Mouse (Mus musculus): ENCODE results near the gene Dhx16.

The Dhx16 gene

DNA sequence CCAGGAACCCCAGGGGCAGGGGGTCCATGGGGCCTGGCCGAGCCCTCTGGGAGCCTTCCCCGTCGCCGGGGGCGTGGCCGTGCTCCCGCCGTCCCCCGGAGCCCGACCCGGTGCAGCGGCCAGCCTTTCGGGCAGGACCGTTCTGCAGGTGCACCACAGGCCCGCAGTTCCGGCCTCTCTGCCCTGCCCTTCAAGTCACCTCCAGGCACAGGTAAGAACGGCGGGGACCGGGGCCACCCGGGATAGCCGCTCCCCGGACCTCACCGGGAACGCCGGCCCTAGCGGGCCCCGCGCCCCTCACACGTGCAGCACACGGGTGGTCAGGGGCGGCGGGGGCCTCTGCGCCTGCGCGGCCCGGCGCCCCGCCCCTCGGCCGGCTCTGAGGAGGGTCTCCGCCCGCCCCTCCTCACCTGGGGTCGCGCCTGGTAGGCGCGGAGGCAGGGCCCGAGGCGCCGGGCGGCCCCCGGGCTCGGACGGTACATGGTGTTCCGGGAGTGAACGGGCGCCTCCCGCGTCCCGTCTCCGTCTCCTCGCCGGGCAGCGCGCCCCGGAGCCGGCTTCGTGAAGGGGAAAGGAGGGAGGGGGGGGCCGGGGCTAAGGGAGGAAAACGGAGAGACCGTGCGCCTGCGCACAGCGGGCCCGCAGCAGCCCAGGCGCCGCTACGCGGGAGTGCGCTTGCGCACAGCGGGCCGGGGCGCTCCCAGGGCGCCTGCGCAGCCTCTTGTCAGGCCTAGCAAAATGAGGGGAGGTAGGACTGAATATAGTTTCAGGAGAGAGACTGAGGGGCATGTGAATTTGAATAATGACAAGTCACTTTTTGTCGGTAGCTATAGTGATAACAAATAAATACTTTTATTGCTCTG, 17.4 kb downstream of the Dhx16 start, which contains the start of gene 2310061I04Rik:
Gene 2310061I04Rik (minus strand): TSS at position 651 of the 863 bp plus-strand sequence.
- DNase-seq (ENCODE audit: low spot score): peak; percentile 84

DNA sequence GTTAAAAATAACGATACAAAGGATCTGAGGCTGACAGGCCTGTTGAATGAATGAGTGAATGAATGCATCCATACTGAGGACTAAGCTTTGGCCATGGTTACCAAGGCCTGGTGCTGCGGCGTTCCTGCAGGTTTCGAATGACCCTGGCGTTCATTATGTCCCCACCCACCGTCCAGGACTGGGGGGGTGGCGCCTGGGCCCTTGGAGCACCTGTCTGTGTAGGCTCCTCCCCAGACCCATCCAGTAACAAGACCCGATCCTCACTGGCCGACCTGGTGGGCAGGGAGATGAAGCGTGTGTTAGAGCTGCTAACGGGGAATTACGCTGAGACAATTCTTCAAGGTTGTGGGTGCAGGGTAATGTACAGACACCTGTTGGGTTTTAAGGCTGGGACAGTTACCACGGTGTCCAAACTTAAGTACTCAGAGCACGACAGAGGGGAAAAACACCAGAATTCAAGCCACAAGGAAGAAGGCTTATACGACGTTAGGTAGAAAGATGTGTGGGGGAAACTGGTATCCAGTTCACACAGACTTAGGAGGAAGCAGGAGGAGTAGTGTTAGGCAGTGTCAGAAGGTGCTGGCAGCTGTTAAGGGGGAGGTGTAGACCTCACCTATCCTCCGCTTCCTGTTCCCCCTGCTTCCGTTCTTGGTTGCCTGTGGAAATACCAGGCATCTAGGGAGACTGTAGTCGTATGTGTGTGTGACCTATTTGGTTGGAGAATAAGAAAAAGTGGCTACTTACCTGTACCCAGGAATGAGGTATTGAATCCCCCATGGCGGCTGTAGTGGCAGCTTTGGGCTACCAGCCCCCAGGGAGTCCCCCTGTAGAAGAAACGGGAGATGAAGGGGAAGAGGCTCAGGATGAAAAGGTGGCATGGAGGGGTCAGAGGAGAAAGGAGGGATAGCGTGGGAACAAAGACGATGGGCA, 18.3 kb downstream of the Dhx16 start:
- no peak for DNase-seq (ENCODE audit: low spot score)

DNA sequence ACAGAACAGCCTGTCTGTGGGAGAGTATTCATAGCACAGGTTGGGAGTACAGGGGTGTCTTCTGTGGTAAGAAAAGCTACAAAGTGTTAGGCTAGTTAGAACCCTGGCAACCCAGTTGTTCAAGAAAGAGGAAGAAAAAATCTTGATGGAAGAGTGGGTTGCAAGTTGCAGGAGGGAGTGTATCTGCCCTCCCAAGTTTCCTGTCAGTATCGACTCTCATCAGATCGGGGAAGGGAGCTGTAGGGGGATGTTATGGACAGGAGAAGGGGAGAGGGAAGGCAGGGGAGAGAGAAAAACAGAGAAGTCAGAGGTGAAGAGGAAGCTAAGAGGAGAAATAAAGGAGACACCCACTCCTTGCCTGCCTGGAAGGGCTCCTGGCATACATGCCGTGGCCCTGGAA, 21.0 kb downstream of the Dhx16 start:
- DNase-seq (ENCODE audit: low spot score): no peak

DNA sequence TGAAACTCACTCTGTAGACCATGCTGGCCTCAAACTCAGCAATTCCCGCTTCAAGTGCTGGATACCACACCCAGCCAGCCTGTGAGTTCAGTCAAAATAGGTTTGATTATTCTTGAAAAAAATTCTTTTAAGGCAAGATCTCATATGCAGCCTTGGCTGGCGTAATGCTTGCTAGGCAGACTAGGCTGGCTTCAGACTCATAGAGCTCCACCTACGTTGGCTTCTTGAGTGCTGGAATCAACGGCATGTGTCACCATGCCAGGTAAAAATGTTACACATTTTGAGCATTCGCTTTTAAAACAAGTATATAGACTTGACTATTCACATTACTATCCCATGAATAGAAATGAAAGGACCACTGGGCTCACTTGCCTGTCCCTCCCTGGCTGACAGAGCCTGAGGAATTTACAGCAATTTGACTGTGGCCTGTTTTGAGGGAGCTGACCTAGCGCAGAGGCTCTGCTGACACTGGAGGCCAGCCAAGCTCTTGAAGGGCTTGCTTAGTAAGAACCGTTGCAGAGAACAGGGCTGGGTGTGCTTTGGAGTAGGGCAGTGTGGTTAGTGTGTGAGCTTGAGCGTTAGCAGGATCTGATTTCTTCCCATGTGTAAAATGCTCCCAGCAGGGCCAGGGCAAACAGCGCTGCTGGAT, 23.8 kb downstream of the Dhx16 start:
- DNase-seq (ENCODE audit: low spot score): no peak

DNA sequence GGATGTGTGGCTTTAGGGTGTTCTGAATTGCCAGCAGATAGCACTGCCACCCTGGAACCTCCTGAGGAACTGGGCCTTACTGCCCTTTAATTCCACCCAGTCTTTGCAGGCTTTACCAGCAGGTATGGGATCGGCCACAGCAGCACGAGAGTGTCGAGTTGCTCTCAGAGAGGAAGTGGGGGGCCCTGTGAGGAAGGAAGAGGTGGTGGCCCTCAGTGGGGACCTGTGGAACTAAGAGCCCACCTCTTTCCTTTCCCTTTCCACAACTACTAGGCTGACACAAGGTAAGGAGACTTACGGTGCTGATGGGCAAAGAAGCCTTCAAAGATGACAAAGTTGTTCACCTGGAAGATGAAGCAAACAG, 24.4 kb downstream of the Dhx16 start:
- no peak for DNase-seq (ENCODE audit: low spot score)

DNA sequence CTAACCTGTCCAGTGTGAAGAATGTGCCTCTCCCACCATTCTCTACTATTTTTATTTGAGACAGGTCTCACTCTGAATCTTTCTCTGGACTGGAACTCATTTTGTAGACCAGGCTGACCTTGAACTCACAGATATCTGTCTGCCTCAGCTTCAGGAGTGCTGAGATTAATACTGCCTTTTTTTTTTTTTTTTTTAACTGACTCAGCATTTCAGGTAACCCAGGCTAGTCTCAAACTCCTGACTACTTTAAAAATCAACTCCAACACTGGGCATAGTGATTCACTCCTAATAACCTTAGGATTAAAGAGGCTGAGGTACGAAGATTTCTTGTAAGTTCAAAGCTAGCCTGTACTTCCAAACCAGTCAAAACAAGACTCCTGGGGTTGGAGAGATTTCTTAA, 26.0 kb downstream of the Dhx16 start:
- no peak for DNase-seq (ENCODE audit: low spot score)

DNA sequence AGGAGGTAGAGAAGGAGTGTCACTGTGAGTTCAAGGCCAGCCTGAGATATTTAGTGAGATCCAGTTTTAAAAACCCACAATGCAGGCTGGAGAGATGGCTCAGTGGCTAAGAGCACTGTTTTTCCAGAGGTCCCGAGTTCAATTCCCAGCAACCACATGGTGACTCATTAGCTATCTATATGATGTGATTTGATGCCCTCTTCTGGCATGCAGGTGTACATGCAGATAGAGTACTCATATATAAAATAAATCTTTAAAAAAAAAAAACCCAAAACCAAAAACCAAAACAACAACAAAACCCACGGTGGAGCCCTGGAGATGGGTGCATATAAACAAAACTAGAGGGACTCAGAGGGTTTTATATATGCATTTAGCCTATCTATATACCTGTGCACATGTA, 28.0 kb downstream of the Dhx16 start:
- DNase-seq (ENCODE audit: low spot score): no peak

DNA sequence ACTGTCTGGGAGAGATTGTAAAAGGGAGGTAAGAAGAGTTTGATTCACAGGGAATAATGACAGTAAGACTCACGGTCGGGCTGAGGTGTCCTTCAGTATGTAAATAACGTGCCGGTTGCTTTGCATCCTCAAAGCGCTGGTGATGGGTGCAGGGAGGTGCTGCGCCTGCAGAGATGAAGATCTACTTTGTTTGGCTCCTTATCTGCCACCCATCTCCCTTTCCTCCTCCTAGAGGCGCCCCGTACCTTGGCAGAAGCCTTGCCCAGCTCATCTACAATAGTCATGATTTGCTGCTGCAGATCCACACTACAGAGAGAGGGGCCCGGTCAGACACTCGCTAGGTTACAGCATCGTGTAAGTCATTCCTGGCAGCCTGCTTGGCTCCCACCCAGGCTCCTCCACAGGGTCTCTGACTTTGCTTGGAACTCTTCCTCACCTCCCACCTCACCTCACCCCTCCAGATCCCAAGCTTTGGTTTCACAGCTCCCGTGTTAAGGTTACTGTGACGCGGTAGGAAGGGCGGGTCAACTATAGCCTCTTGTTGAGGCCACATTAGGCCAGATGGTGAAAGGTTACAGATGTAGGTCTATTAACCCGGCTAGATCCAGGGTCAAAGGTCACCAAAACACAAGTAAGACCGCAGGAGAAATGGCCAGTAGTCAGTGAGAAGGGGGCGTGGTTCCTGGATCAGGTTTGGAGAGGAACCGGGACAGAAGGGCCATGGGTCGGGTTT, 29.7 kb downstream of the Dhx16 start:
- no peak for DNase-seq (ENCODE audit: low spot score)

DNA sequence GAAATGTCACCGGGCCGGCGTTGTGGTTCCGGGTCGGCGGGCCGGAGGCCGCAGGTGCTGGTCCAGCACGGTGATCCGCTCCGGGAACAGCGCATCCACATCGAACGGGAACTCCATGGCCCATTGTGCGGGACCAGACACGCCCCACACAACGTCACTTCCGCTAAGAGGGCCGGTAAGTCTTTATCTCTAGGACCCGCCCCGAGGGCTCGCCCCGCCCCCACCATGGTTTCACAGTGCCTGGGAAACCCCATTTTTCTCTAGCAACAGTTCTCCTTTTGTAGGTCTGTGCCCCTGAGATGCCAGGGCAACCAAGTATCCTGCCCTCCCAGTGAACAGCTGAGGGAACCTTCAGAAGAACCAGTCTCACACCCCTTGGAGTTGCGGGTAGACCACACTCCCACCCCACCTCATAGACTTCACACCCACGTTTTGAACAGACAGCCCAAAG, 30.3 kb downstream of the Dhx16 start, which contains the start of gene Atat1:
Gene Atat1 (minus strand): TSS at position 157 of the 451 bp plus-strand sequence.
- peak; percentile 93 for DNase-seq (ENCODE audit: low spot score)

DNA sequence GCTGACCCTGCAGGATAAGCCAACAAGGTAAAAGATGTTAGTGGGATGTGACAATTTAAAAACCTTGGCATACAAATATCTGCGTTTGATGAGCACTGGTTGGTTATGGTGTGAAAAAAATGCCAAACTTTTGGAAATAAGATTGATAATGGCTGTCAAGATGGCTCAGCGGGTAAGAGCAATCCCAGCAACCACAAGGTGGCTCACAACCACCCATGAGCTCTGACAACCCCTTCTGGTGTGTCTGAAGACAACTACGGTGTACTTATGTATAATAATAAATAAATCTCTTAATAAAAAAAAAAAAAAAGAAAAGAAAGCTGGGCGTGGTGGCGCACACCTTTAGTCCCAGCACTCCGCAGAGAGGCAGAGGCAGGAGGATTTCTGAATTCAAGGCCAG, 35.4 kb downstream of the Dhx16 start:
- no peak for DNase-seq (ENCODE audit: low spot score)

DNA sequence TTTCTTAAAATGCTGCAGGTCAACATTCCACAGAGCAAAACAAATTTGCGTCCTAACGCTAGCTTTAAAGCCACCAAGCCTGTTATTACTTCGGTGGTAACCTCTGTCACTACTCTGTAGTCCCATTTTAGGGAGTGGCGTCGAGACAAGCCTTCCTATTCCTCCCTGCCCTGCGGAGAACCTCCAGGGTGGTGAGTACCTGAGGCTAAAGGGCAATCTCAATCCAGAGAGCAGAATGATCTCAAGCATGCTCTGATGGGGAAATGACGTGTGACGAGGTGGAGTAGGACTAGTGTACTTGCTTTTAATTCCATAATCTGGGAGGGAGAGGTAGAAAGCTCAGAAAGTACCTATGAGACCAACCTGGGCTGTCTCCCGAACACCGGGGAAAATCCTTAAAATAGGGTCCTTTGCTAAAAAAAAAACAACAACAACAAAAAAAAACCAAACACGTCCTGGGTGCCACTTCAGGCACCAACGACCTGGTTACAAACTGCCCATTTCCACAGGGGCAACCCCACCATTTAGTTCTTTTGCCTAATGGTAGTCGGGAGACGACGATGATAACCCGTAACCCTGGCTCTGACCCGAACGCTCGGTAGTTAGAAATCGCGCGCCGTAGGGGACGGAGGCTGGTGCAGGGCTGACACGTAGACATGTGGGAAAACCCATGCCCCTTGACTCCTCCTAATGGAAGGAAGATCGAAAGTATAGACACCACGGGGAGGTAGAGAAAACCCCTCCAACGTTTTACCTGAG, 36.1 kb downstream of the Dhx16 start:
- no peak for DNase-seq (ENCODE audit: low spot score)

DNA sequence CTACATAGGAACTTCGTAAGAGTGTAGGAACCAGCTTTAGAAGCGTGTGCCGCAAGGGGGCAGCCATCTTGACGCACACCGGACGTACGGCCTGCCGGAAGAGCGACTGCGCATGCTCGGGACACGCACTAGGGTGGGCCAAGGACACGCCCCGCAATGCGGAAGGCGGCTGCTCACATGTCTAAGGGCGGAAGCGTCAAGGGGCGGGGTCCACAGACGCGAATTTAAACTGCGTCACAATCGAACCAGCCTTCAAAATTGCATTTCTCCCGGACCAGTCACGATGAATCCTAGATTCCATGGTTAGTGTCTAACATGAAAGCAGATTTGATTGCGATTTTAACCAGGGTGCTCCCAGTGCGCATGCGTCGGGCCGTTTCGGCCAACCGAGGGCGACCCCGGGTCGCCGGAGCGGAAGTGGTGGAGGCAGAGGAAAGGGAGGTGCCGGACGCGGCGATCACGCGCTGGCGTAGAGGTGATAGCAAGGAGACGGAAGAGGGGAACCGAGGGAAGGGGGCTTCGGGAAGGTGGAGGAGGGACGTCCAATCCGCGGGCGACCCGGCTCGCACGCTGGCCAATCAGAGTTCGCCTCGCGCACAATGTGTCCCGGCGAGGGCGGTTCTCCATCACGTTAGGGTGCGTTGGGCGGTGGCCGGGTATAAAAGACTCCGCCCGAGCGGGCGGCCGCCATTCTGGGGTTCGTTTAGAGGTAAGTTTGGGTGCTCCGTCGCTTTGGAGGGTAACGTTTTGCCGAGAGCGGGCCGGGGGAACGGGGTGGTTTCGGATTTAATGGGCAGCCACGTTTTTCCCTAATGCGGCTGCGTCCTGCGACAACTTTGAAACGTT, 36.9 kb downstream of the Dhx16 start, which contains the start of the genes Mrps18b and Ppp1r10:
Gene Mrps18b (minus strand): TSS at position 93 of the 846 bp plus-strand sequence.
Gene Ppp1r10 (plus strand): TSS at position 138 of the 846 bp plus-strand sequence.
- peak; percentile 98 for DNase-seq (ENCODE audit: low spot score)

DNA sequence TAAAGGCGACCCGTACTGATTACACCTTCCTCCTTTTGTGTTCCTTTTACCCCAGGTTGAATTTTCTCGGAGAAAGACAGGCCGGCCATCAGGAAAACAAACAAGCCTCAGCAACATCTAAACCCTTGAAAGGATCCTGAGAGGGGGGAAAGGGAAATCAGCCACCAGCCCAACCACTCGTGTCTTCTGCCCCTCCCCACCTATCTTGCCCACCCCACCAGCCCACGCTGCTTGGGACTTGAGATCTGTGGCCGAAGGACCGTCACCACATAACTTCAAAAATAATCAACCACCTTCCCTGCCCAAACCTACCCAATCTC, 37.5 kb downstream of the Dhx16 start:
- no peak for DNase-seq (ENCODE audit: low spot score)

DNA sequence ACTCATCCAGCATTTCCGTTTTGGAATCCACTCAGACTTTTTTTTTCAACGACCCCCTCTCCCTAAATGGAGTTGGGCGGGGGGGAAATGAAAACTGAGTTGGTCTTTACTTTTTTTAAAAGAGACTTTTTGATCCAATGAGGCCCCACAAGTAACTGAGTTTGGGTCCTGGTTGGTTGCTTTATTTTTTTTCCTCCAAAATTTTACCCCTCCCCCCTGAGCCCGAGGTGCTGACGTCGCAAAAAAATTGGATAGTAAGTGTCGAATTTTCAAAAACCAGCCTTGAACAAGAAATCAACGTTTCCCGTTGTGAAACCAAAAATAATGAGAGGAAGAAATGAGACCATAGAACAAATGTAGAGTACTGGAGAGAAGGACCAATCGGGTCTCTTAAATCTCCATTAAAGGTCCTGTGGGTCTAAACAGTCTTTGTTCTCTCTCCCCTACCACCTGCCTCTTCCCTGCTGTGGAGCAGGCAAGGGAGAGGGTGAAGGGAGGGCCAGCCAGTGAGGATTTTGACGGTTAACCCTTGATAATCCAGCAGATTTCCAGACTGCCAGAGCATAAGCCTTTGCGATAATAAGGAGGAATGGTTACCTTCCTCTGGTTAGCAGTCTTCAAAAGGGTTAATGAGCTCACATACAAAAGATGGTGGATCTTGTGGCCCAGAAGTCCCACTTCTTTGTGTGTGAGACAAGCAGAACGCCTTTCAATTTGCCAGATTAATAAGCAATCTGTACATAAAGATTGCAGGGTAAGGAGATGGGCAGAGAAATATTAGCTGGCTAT, 38.0 kb downstream of the Dhx16 start:
- DNase-seq (ENCODE audit: low spot score): peak; percentile 51

DNA sequence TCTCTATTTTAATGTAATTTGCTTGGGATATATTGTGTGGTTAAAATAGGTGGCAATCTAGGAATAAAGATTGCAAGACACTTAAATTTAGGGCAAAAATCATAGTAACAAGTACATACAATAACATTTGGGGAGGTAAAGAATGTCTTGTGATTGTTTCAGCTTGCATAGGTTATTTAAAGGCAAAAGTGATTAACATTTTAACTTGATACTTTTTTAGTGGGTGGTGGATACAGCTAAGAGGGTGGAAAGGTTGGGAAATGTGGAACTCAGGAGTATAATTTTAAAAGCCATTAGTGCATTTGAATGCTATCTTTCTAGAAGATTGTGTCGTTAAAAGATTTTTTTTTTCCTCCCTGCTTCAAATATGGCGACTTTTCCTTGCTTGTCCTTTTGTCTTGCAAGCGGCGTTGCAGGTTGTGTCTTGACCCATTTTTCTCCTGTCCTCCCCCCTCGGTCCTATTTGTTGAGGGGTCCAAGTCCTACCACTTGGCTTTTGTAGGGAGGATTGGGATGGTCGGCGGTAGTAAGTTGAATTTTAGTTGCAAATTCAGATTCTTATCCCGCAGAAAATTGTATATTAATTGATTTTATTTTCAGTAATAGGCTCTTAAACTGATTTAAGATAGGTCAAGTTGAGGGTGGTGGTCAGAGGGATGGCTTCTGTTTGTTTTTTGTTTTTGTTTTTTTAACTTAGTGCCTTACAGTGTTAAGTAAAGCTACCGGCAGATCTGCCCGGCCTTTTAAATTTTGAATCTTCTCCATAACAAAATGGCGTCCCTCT, 38.8 kb downstream of the Dhx16 start:
- peak; percentile 42 for DNase-seq (ENCODE audit: low spot score)

DNA sequence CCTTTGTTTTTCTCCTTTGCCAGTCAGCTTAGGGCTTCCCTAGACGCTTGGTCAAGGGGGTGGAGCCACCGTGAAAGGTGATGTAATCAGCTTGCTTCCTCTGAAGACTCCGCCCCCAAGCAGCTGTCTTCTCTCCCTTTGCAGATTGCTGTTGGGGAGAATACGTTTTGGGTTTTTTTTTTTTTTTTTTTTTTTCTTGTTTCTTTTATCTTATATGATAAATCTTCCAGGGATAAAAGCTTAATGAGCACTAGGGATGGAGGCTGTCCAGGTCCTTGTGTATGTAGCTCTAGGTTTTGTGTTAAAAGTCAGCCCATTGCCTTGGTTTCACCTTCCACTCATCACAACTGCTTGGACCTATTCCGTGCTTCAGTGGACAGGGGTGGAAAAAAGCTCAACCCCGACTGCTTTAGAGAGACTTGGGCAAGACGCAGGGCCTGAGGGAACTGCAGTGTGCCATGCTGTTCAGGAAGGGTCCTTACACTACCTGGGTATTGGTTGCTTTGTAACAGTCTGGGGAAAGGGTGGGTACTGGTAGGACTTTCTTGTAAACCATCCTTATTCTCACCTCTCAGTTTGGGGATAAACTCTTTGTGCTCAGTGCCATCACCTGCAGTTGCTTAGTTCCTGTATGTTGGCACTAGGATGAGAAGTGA, 39.6 kb downstream of the Dhx16 start:
- peak; percentile 86 for DNase-seq (ENCODE audit: low spot score)

DNA sequence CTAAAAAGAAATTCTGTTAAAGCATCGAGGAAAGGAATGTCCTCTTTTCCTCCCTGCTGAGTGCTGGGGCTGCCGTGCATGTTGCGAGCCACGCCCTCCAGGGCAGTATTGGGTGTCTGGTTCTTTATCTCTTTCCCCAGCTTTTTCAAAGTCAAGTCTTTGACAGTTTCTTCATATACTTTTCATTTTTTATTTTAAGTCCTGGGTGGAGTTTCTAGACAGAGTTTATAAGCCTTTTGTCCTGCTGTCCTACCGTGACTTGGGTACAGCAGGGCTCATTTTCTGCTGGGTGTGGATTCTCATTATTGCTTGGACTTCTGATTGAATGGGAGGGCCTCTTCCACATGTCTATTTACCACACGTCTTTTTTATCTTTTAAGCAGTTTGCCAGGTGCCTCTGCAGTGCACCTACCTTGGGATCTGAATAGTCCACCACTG, 40.3 kb downstream of the Dhx16 start:
- peak; percentile 42 for DNase-seq (ENCODE audit: low spot score)

DNA sequence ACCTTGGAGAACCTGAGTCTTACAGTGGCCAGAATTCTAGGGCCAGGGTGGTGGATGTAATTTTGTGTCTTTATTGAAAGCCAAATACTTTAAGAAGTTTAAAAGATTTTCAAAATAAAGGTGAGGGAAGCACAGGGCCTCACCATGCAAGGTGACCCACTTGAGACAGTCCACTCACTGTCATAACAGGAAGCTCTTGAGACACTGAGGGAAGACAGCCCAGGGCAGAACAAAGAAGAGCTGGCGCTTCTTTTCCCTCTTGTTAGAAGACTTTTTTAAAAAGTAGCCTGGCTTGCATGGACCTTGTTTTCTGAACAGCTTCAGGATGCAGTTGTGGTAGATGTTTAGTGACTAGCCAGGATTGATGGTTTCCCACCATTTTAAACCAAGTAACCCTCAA, 40.8 kb downstream of the Dhx16 start:
- no peak for DNase-seq (ENCODE audit: low spot score)
